Mouse (Mus musculus) kidney, adult 2 months (tissue): Measurements from ENCODE around the gene Rflna. TPM values are rescaled to one million over a fixed set of nuclear protein-coding genes. Genes with fewer than 3 reads are reported as not detected.

Source experiments
- DNase-seq: peaks from one replicate; pipeline ENCODE4 v3.0.0; 2021
- H3K27ac ChIP-seq: fragments of 200-500 bp; 2 replicates; pipeline ENCODE4 v1.5.1; 2012; ENCODE audit warnings: low read depth, low read length, control low read depth, inconsistent platforms; ENCODE audit not compliant: insufficient read depth
- H3K27me3 ChIP-seq: fragments of 200-500 bp; replicated peaks from 2 replicates; pipeline ENCODE4 v1.6.1; 2012; ENCODE audit warnings: mild to moderate bottlenecking, moderate library complexity, low read length, inconsistent platforms; ENCODE audit not compliant: control insufficient read depth, insufficient read depth
- H3K36me3 ChIP-seq: fragments of 200-500 bp; 2 replicates; pipeline ENCODE4 v1.6.1; 2012; ENCODE audit warnings: mild to moderate bottlenecking, moderate library complexity, low read length, inconsistent platforms; ENCODE audit not compliant: control insufficient read depth, insufficient read depth
- H3K4me1 ChIP-seq: fragments of 200-500 bp; 2 replicates; pipeline ENCODE4 v1.6.1; 2011; ENCODE audit warnings: low read length; ENCODE audit not compliant: control insufficient read depth, insufficient read depth
- H3K4me3 ChIP-seq: fragments of 200-500 bp; 2 replicates; pipeline ENCODE4 v1.5.1; 2011; ENCODE audit warnings: mild to moderate bottlenecking, low read depth, low read length, control low read depth; ENCODE audit not compliant: insufficient read depth
- CTCF ChIP-seq: fragments of 200-500 bp; conservative IDR thresholded peaks from 2 replicates; pipeline ENCODE4 v1.5.1; 2011; ENCODE audit warnings: low read depth, mild to moderate bottlenecking, control low read depth, low read length, moderate library complexity, mixed read lengths; ENCODE audit not compliant: insufficient read depth, insufficient read length
- POLR2A ChIP-seq: fragments of 200-500 bp; IDR thresholded peaks from one replicate; pipeline ENCODE4 v1.6.1; 2011; ENCODE audit warnings: low read depth, low read length, control low read depth
- WGBS: fragments of 180-500 bp; shearing (Covaris S2); methylation state at CpG from one replicate; pipeline ENCODE4 v1.1.7; 2018; 5-methylcytosine and 5-hydroxymethylcytosine counted together
- polyA plus RNA-seq: library from polyadenylated mRNA; depleted of rRNA; stranded (reverse); fragments of >200 nt; gene quantifications from 2 replicates; pipeline ENCODE4 v1.2.3, GENCODE M21; 2012; rRNA removed

The Rflna gene
- 7.9 and 11.3 TPM in 2 replicates for polyA plus RNA-seq

GRCm38 (mm10) chr5:125002969-125003872, at the start of gene Rflna:
Rflna (plus strand) TSS chr5:125003221.
- 0 out of 2 replicates have a peak, but pooled peaks cover 2% of the 10 kb centered on the region for H3K27me3 ChIP-seq
- TF ChIP-seq CTCF, result no peak
- no peak for TF ChIP-seq POLR2A
- DNase-seq, result peak; percentile 58
- 5% methylated on average over 41 of the region's 41 CpGs for WGBS
- peak within 1 kb of the TSS; percentile 55 for H3K4me3 ChIP-seq
- no peaks in the 10 kb centered on the region for H3K4me1 ChIP-seq
- no peak within 1 kb of the TSS for H3K27ac ChIP-seq
- H3K36me3 ChIP-seq, result no peaks in the 10 kb centered on the region

DNA sequence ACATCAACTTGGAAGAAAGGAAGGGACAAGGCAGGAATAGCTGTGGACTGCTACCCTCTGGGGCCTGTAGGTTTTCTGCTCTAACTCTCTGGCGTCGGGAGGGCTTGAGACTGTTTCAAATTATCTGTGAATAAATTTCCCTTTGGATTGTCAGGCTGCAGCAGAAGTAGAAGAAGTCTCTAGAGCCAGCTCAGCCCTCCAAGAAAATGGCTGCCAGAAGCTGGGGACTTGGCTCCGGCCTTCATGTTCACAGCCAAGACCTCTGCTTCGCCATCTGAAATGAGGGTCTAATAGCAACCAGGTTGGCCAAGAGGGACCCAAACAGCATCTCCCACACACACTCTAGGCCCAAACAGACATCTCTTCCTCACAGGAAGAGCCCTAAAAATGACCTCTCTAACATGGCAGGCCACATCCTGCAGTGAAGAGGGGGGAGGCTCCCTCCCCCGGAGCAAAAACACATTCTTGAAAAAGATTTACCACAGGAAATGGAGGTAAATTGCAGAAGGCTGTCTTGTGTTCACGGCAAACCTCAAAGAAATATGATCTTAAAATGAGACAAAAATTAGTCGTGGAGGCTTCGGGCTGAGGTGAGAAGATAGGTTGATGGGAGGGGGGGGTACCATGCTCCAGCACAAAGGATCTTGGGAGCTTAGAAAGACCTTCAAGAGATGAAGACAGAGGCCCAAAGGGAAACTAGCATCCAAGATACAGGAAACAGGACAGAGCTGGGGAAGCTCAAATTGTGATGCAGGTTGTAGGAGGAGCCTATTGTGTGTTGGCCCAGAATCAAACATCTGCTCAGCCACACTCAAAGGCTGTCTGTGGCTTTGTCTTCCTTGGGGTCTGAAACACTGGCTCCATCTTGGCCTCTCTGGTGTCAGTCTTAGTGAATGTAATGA, 48.4 kb upstream of the Rflna start:
- 65% methylated on average over 8 of the region's 8 CpGs for WGBS
- peak; percentile 56 for DNase-seq
- no peaks in the 10 kb centered on the region for H3K4me1 ChIP-seq
- no peak for TF ChIP-seq POLR2A
- no peak for TF ChIP-seq CTCF
- no peak overlapping the region for H3K4me3 ChIP-seq
- peak overlapping the region; percentile 39 for H3K27ac ChIP-seq
- no peaks in the 10 kb centered on the region for H3K36me3 ChIP-seq
- H3K27me3 ChIP-seq, result no peaks in the 10 kb centered on the region

DNA sequence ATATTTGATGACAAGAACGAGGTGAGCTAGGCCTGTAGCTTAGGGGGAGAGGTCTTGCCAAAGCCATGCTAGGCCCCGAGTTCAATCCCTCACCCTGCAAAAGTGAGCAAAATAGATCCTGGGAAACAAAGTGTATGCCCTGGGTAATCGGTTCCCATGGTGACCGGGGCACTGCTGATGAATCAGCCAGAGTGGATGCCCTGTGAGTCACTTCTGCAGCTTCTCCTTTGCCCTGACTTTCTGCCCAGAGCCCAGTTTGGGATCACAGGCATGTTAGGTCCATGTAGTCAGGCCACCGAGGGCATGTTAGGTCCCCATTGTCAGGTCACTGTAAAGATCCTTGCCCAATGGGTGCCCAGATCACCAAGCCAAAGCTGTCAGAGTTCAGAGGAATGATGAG, 45.5 kb upstream of the Rflna start:
- no peak for DNase-seq
- no peak overlapping the region for H3K4me3 ChIP-seq
- no peaks in the 10 kb centered on the region for H3K36me3 ChIP-seq
- TF ChIP-seq POLR2A (no peak), CTCF (no peak)
- no peaks in the 10 kb centered on the region for H3K27me3 ChIP-seq
- WGBS, result 85% methylated on average over 5 of the region's 5 CpGs
- no peak overlapping the region for H3K27ac ChIP-seq
- peaks cover 8% of the 10 kb centered on the region; the same call in 1 of the 2 replicates for H3K4me1 ChIP-seq

DNA sequence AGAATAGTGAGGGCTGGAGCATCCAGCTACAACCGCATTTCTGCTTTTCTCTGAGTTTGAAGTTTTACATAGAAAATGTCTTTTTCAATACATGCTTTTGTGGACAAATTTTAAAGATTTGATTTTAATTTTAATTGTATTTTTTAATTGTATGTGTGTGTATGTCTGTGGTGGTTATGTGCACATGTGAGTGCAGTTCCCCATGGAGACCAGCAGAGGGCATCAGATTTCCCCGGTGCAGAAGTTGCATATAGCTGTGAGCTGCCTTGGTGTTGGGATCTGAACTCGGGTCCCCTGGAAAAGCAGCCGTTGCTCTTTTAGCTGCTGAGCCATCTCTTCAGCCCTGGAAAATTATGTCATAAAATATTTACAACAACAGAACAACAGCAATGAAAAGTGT, 43.9 kb upstream of the Rflna start:
- peaks cover 8% of the 10 kb centered on the region; the same call in 1 of the 2 replicates for H3K4me1 ChIP-seq
- no peak overlapping the region for H3K27ac ChIP-seq
- H3K36me3 ChIP-seq, result no peaks in the 10 kb centered on the region
- H3K4me3 ChIP-seq, result no peak overlapping the region
- no peaks in the 10 kb centered on the region for H3K27me3 ChIP-seq
- WGBS, result 95% methylated on average over 4 of the region's 4 CpGs
- TF ChIP-seq POLR2A (no peak), CTCF (no peak)
- DNase-seq, result no peak

DNA sequence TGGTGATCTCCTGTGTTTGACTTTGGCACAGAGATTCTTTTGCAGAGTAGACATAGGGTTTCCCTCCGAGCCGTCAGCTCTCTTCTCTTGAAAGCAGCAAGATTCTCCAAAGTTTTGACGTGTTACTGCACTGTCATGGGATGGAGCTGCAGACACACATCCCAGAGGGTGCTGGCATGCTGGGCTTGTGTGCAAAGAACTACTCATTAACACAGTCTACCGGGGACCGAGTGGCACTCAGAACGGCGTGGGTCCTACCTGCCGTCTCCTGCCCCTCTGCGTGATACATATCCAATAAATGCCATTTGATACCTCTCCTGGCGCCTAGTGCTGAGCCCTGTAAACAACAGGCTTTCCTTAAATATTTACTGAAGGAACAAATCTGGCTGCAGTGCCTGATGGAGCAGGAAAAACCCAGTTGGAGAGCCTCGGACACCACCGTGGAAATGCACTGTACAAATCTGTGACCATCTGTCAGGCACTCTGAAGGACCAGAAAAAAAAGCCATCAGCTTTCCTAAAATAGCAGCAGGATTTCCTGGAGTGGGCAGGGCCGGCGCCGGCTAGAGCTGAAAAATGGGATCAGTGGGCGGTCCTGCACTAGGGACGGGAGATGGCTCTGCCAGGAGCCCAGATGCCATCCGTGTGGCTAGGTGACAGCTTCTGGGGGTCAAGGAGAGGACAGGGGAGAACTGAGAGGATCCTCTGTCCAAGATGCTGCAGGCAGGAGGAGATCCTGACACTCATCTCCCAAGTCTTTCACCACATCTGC, 42.7 kb upstream of the Rflna start:
- Histone ChIP-seq H3K27ac (peak overlapping the region; percentile 84), H3K27me3 (no peaks in the 10 kb centered on the region), H3K4me1 (peaks cover 8% of the 10 kb centered on the region; the same call in 1 of the 2 replicates), H3K36me3 (no peaks in the 10 kb centered on the region), H3K4me3 (no peak overlapping the region)
- TF ChIP-seq CTCF (no peak), POLR2A (no peak)
- WGBS, result 16% methylated on average over 18 of the region's 18 CpGs
- peak; percentile 91 for DNase-seq

DNA sequence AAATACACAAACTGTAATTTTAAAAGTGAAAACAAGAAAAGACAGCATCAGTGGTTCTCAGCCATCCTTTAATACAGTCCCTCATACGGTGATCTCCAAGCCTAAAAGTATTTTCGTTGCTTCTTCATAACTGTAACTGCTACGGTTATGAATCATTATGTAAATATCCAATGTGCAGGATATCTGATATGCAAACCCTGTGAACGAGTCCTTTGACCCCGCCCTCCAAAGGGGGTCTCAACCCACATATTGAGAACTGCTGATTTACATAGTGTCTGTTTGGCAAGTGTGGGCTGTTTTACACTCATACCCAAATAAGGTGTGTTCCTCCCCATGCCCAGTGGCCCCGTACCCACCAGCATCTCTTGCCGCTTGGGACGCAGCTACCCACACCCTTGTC, 41.6 kb upstream of the Rflna start:
- TF ChIP-seq CTCF (no peak), POLR2A (no peak)
- 81% methylated on average over 8 of the region's 8 CpGs for WGBS
- peaks cover 8% of the 10 kb centered on the region; the same call in 1 of the 2 replicates for H3K4me1 ChIP-seq
- no peak for DNase-seq
- H3K4me3 ChIP-seq, result no peak overlapping the region
- H3K36me3 ChIP-seq, result no peaks in the 10 kb centered on the region
- H3K27ac ChIP-seq, result no peak overlapping the region
- no peaks in the 10 kb centered on the region for H3K27me3 ChIP-seq
